Mouse (Mus musculus): ENCODE measurements at regions not wholly inside any gene's neighbourhood (a gene's known extent, or its start where the extent isn't known, plus 50 kb on each side); places are given as distances from the start of the nearest gene placed in this dataset. TPM values are rescaled to one million over a fixed set of nuclear protein-coding genes. Genes with fewer than 3 reads are reported as not detected.

Small RNA genes in the stretch of these regions (microRNA-seq; reads per million reads assigned to microRNA genes)
- not detected for gene Gm22917 (ENCODE audit: borderline microRNAs expressed)
